Mouse (Mus musculus): ENCODE data around the gene Sf3a3. TPM values are rescaled to one million over a fixed set of nuclear protein-coding genes. Genes with fewer than 3 reads are reported as not detected.
A peak's percentile ranks its signal among the peaks of the same experiment; 100 is the strongest.

Gene Sf3a3
- 136 and 155 TPM in 2 replicates for polyA plus RNA-seq (2015; fragmentation: Nextera tagmentation; extraction: Ambion mirVana)

GRCm38 (mm10) chr4:124714545-124715481, at the start of gene Sf3a3:
Gene Sf3a3 (plus strand): TSS chr4:124714776.
- peak; percentile 98 for DNase-seq (ENCODE audit: low spot score)

GRCm38 (mm10) chr4:124667476-124668033, 47.0 kb upstream of the Sf3a3 start:
- DNase-seq (ENCODE audit: low spot score), result no peak

- DNase-seq (ENCODE audit: low spot score), result no peak
Observed at GRCm38 (mm10) chr4:124668078-124668477, 46.5 kb upstream of the Sf3a3 start.

GRCm38 (mm10) chr4:124670232-124670631, 44.3 kb upstream of the Sf3a3 start:
- no peak for DNase-seq (ENCODE audit: low spot score)

GRCm38 (mm10) chr4:124671583-124671982, 43.0 kb upstream of the Sf3a3 start:
- no peak for DNase-seq (ENCODE audit: low spot score)

- no peak for DNase-seq (ENCODE audit: low spot score)
Observed at GRCm38 (mm10) chr4:124672347-124673320, 41.9 kb upstream of the Sf3a3 start.

GRCm38 (mm10) chr4:124674334-124675032, 40.1 kb upstream of the Sf3a3 start:
- no peak for DNase-seq (ENCODE audit: low spot score)

GRCm38 (mm10) chr4:124675037-124675436, 39.5 kb upstream of the Sf3a3 start:
- peak; percentile 54 for DNase-seq (ENCODE audit: low spot score)

GRCm38 (mm10) chr4:124675958-124676357, 38.6 kb upstream of the Sf3a3 start:
- DNase-seq (ENCODE audit: low spot score), result no peak

- DNase-seq (ENCODE audit: low spot score), result peak; percentile 60
Observed at GRCm38 (mm10) chr4:124682270-124682669, 32.3 kb upstream of the Sf3a3 start.

GRCm38 (mm10) chr4:124683474-124683873, 31.1 kb upstream of the Sf3a3 start:
- no peak for DNase-seq (ENCODE audit: low spot score)

- DNase-seq (ENCODE audit: low spot score), result no peak
Observed at GRCm38 (mm10) chr4:124685004-124685403, 29.6 kb upstream of the Sf3a3 start.

GRCm38 (mm10) chr4:124685453-124685852, 29.1 kb upstream of the Sf3a3 start:
- DNase-seq (ENCODE audit: low spot score), result no peak

GRCm38 (mm10) chr4:124685897-124686402, 28.6 kb upstream of the Sf3a3 start:
- no peak for DNase-seq (ENCODE audit: low spot score)

- DNase-seq (ENCODE audit: low spot score), result no peak
Observed at GRCm38 (mm10) chr4:124691455-124691854, 23.1 kb upstream of the Sf3a3 start.

GRCm38 (mm10) chr4:124692416-124692861, 22.1 kb upstream of the Sf3a3 start:
- DNase-seq (ENCODE audit: low spot score), result no peak

GRCm38 (mm10) chr4:124693135-124693894, 21.3 kb upstream of the Sf3a3 start, which contains the start of gene Utp11:
Gene Utp11 (minus strand): TSS chr4:124693600.
- peak; percentile 89 for DNase-seq (ENCODE audit: low spot score)

GRCm38 (mm10) chr4:124694572-124694971, 20.0 kb upstream of the Sf3a3 start:
- no peak for DNase-seq (ENCODE audit: low spot score)

- peak; percentile 59 for DNase-seq (ENCODE audit: low spot score)
Observed at GRCm38 (mm10) chr4:124695786-124696516, 18.6 kb upstream of the Sf3a3 start.
